Mouse (Mus musculus) C2C12 (cell line): ENCODE results near the gene Hoxc9. TPM values are rescaled to one million over a fixed set of nuclear protein-coding genes. Genes with fewer than 3 reads are reported as not detected.

ENCODE experiments used
- H3K27me3 ChIP-seq: one replicate; pipeline ENCODE4 v1.6.1; 2011; ENCODE audit not compliant: control insufficient read depth, insufficient read depth, insufficient read length
- H3K36me3 ChIP-seq: one replicate; pipeline ENCODE4 v1.6.1; 2011; ENCODE audit not compliant: control insufficient read depth, insufficient read depth
- H3K4me3 ChIP-seq: one replicate; pipeline ENCODE4 v1.5.1; 2011; ENCODE audit warnings: mild to moderate bottlenecking, control low read depth; ENCODE audit not compliant: poor library complexity, insufficient read depth, severe bottlenecking
- H3K79me2 ChIP-seq: one replicate; pipeline ENCODE4 v1.6.1; 2011; ENCODE audit not compliant: control insufficient read depth, insufficient read depth
- H3K79me3 ChIP-seq: one replicate; pipeline ENCODE4 v1.6.1; 2011; ENCODE audit warnings: low read depth, control low read depth
- H3ac ChIP-seq: one replicate; pipeline ENCODE3; 2011; ENCODE audit warnings: low read depth; ENCODE audit not compliant: control insufficient read depth, insufficient read length
- CEBPB ChIP-seq: IDR thresholded peaks from one replicate; pipeline ENCODE4 v1.6.1; 2011; ENCODE audit warnings: low read depth, mild to moderate bottlenecking, control low read depth, moderate library complexity
- CTCF ChIP-seq: IDR thresholded peaks from one replicate; pipeline ENCODE4 v1.5.1; 2011; ENCODE audit not compliant: control insufficient read depth, insufficient read depth, insufficient read length
- FOSL1 ChIP-seq: IDR thresholded peaks from one replicate; pipeline ENCODE4 v1.8.0; 2011; ENCODE audit warnings: mild to moderate bottlenecking, low read length; ENCODE audit not compliant: poor library complexity, insufficient read depth, severe bottlenecking
- MAX ChIP-seq: IDR thresholded peaks from one replicate; pipeline ENCODE4 v1.6.1; 2011; ENCODE audit warnings: mild to moderate bottlenecking, control low read depth
- MYOD1 ChIP-seq: IDR thresholded peaks from one replicate; pipeline ENCODE4 v1.6.1; 2011; ENCODE audit warnings: low read depth; ENCODE audit not compliant: control insufficient read depth, insufficient read length
- MYOG ChIP-seq: IDR thresholded peaks from one replicate; pipeline ENCODE4 v1.6.1; 2011; ENCODE audit not compliant: control insufficient read depth, insufficient read length; ENCODE audit errors: extremely low read depth
- USF1 ChIP-seq: IDR thresholded peaks from one replicate; pipeline ENCODE4 v1.6.1; 2011; ENCODE audit warnings: low read depth, mild to moderate bottlenecking, control low read depth, moderate library complexity
- polyA plus RNA-seq: library from polyadenylated mRNA; unstranded; fragments of >200 nt; fragmentation: generic; extraction: Trizol; gene quantifications from one replicate; pipeline ENCODE4 v1.2.1, GENCODE M21; 2012; ENCODE audit warnings: missing spikeins

The Hoxc9 gene
- polyA plus RNA-seq, 1 experiment, result 9.4 TPM

DNA sequence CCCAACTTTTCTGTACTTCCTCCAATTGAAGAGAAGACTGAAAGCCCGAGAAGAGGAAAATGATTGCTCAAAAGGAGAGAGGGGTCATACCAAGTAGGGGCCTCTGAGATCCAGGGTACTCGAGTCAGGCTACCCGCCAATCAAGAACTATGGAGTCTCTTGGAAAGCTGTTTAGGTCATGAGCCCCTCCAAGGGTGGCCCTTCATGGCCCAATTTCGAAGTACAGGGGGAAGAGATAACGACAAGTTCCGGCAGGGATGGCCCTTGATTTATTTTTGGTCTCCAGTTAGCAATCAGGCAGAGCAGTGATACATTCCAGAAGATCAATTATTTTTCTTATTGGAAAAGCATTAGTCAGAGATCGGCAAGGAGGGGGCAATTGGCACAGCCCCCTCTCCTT is 15.5 kb downstream of the Hoxc9 start:
- no peaks in the 10 kb centered on the region for H3K27me3 ChIP-seq
- TF ChIP-seq MAX (no peak), MYOG (no peak), MYOD1 (no peak), CEBPB (no peak), USF1 (no peak), FOSL1 (no peak), CTCF (no peak)
- peaks cover 7% of the 10 kb centered on the region for H3K79me3 ChIP-seq
- no peak overlapping the region for H3K4me3 ChIP-seq
- H3K79me2 ChIP-seq, result peaks cover 56% of the 10 kb centered on the region
- no peak overlapping the region for H3ac ChIP-seq
- peaks cover 7% of the 10 kb centered on the region for H3K36me3 ChIP-seq

DNA sequence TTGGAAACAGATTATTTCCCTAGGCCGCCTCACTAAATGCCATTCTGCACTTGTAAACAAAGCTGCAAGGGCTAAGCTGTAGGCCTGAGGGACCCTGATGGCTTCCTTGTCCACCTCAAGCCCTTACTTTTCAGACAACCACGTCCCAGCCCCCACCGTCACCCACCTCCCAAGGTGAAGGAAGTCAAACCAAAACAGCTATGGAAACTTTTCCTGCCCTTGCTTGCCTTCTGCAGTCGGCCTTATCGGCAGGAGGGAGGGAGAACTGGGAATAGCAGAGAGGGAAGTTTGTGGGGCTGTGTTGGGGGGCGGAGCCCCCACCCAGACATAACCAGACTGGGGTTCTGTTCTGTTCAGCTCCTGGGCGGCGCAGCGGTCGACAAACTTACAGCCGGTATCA is 16.0 kb downstream of the Hoxc9 start:
- Histone ChIP-seq H3K27me3 (no peaks in the 10 kb centered on the region), H3ac (no peak overlapping the region), H3K36me3 (peaks cover 7% of the 10 kb centered on the region), H3K4me3 (no peak overlapping the region), H3K79me3 (peaks cover 7% of the 10 kb centered on the region), H3K79me2 (peaks cover 59% of the 10 kb centered on the region)
- TF ChIP-seq MAX (no peak), CEBPB (no peak)

DNA sequence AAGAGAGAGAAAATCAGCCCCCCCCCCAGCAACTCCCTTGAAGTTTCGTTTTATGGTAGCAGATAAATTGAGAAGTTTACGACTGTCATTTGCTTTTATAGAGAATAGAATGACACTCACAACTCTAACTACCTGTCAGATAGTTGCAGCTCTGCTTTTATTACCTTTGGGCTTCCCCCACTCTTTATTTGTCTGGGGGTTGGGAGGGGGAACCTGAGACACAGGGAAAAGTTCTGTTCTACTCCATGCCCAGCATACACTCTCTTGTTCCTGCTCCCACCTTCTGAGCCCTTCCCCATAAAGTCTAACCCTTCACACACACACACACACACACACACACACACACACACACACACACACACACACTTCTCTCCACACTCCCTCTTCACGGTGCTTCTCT is 16.6 kb downstream of the Hoxc9 start:
- Histone ChIP-seq H3K4me3 (no peak overlapping the region), H3ac (no peak overlapping the region), H3K27me3 (no peaks in the 10 kb centered on the region), H3K79me3 (peaks cover 7% of the 10 kb centered on the region), H3K36me3 (peaks cover 4% of the 10 kb centered on the region), H3K79me2 (peaks cover 58% of the 10 kb centered on the region)
- TF ChIP-seq MAX (no peak), CTCF (no peak), MYOD1 (no peak), MYOG (no peak), FOSL1 (no peak), CEBPB (no peak), USF1 (no peak)

DNA sequence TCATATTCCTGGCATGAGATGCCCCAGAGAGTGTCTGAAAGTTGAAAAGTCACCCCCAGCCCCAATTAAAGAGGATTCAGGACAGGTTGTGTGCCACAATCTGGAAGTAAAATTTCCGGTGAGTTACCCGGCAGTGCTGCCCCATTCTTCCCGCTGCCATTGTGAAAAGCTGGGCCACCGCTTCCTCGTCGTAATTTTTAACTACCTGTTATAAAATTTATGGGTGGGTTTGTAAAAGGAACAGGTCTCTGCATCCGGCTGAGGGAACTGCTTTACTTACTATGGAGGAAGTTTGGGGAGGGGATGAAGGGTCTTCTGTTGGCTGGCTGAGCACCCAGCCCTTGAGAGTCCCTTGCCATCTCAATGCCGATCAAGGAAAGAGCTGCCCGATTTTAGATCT is 20.3 kb downstream of the Hoxc9 start:
- no peaks in the 10 kb centered on the region for H3K27me3 ChIP-seq
- no peak overlapping the region for H3K4me3 ChIP-seq
- H3K36me3 ChIP-seq, result no peaks in the 10 kb centered on the region
- TF ChIP-seq CEBPB (no peak), MYOG (no peak), FOSL1 (no peak), MYOD1 (no peak), CTCF (no peak), USF1 (no peak), MAX (no peak)
- no peak overlapping the region for H3ac ChIP-seq
- peaks cover 64% of the 10 kb centered on the region for H3K79me2 ChIP-seq
- peaks cover 15% of the 10 kb centered on the region for H3K79me3 ChIP-seq

DNA sequence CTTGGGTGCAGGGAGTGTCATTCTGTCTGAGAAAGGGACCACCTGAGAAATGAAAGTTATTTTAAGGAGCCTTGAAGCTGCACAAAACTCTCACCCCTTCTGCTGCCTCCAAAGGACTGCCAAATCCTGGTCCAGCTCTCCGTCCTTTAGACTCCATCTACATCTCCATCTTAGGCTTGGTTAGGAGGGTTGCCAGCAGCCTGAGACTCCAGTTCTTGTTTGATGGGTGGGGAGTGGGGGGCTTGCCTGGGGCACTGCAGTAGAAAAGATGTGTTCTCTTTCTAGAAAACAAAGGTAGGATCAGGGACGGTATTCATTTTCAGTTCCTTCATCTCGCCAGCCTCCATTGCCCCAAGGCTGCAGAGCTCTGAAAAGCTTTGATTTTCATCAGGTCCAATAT is 21.2 kb downstream of the Hoxc9 start:
- peak overlapping the region; percentile 54 for H3K4me3 ChIP-seq
- no peaks in the 10 kb centered on the region for H3K27me3 ChIP-seq
- H3K79me2 ChIP-seq, result peaks cover 71% of the 10 kb centered on the region
- TF ChIP-seq MAX, result no peak
- no peaks in the 10 kb centered on the region for H3K36me3 ChIP-seq
- no peak overlapping the region for H3ac ChIP-seq
- H3K79me3 ChIP-seq, result peaks cover 19% of the 10 kb centered on the region

DNA sequence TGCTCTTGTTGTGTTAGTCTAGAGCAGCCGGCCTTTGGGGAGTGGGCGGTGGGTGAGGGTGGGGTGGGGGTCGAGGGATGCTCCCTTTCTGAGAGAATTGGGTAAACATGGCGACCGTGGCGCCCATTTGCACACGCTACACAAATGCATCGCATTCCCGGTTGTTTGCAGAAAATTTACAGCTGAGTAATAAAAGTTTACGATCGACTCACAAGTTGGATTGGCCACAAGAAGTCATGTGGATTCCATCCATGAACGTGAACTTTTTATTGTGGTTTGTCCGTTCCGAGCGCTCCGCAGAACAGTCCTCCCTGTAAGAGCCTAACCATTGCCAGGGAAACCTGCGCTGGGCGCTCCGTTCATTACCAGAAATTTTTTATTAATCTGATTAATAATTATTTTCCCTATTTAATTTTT is 21.7 kb downstream of the Hoxc9 start, which contains the start of gene Hoxc6:
Gene Hoxc6, plus strand, starts transcription at position 319 of the 417 bp plus-strand sequence.
- H3ac ChIP-seq, result peak within 1 kb of the TSS; percentile 53
- H3K4me3 ChIP-seq, result peak within 1 kb of the TSS; percentile 54
- H3K36me3 ChIP-seq, result no peaks in the 10 kb centered on the region
- H3K79me2 ChIP-seq, result peaks cover 76% of the 10 kb centered on the region
- H3K79me3 ChIP-seq, result peaks cover 19% of the 10 kb centered on the region
- TF ChIP-seq CEBPB (no peak), MYOG (no peak), MAX (peak; percentile 54), USF1 (peak; percentile 85), MYOD1 (no peak), FOSL1 (peak; percentile 19), CTCF (no peak)
- H3K27me3 ChIP-seq, result no peaks in the 10 kb centered on the region
